ENCODE assay signal across 19 mouse cellular contexts in the genomic region with DNA sequence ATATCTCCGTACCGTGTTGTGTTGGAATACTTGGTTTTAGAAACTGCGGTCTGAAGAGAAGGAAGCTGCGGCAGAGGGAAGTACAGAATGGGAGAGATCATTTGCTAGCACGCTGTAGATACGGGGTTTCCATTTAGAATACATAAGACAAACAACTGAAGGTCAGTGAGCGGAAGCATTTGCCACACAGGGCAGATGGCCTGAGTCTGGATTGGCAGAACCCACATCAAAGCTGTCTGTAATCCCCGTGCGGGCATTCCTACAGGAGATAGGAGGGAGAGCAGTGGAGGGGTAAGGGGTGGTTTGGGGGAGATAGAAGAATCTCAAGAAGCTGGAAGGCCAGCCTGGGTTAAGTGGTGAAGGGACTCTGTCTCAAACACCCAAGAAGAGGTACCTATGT. TPM values are rescaled to one million over a fixed set of nuclear protein-coding genes. Genes with fewer than 3 reads are reported as not detected.
DNase-seq lines count a peak whose midpoint lies in the region; ATAC-seq and TF ChIP-seq lines count a peak whose summit lies in the region.
"Had no signal": no experiment of that assay in that cellular context is flagged by ENCODE, and none has a peak within 500 bp of the region (broad histone marks: within the 10 kb centered on the region; RNA-seq: fewer than 3 reads in every experiment).

No protein-coding gene starts in this region.

- H3K4me1 ChIP-seq in hindbrain, postnatal 0 days (ENCODE audit: insufficient read depth, low read length) = no peaks in the 10 kb centered on the region
- no peaks in the 10 kb centered on the region for H3K4me1 ChIP-seq in hindbrain, embryonic 13.5 days (replicated peaks)
- H3K4me1 ChIP-seq in midbrain, postnatal 0 days (ENCODE audit: insufficient read depth, low read length) = no peaks in the 10 kb centered on the region
- no peaks in the 10 kb centered on the region for H3K4me1 ChIP-seq in midbrain, embryonic 15.5 days
- H3K4me1 ChIP-seq: hindbrain, embryonic 12.5 days; stomach, embryonic 15.5 days had no signal

- 70% methylated on average over 9 of the region's 9 CpGs for WGBS in hindbrain, postnatal 0 days
- WGBS in hindbrain, embryonic 13.5 days = 91% methylated on average over 9 of the region's 9 CpGs
- 85% methylated on average over 9 of the region's 9 CpGs for WGBS in midbrain, postnatal 0 days
- 80% methylated on average over 9 of the region's 9 CpGs for WGBS in midbrain, embryonic 15.5 days

- H3K27ac ChIP-seq in hindbrain, postnatal 0 days = no peak overlapping the region
- no peak overlapping the region for H3K27ac ChIP-seq in hindbrain, embryonic 13.5 days
- no peak overlapping the region for H3K27ac ChIP-seq in midbrain, postnatal 0 days (ENCODE audit: low read depth, low read length)
- H3K27ac ChIP-seq in midbrain, embryonic 15.5 days = no peak overlapping the region
- H3K27ac ChIP-seq: heart, adult 2 months; heart, embryonic 13.5 days; hindbrain, embryonic 12.5 days; kidney, postnatal 0 days; stomach, embryonic 15.5 days had no signal

- no peak for TF ChIP-seq CTCF in hindbrain, postnatal 0 days (IDR thresholded peaks at IDR 0.05; ENCODE audit: low read depth)
- TF ChIP-seq CTCF in midbrain, postnatal 0 days (IDR thresholded peaks at IDR 0.05) = no peak

- H3K9me3 ChIP-seq in hindbrain, postnatal 0 days (ENCODE audit: low read length) = no peaks in the 10 kb centered on the region
- no peaks in the 10 kb centered on the region for H3K9me3 ChIP-seq in hindbrain, embryonic 13.5 days
- no peaks in the 10 kb centered on the region for H3K9me3 ChIP-seq in midbrain, postnatal 0 days (ENCODE audit: low read length)
- H3K9me3 ChIP-seq in midbrain, embryonic 15.5 days = no peaks in the 10 kb centered on the region
- H3K9me3 ChIP-seq: heart, embryonic 13.5 days; hindbrain, embryonic 12.5 days; stomach, embryonic 15.5 days had no signal

- ATAC-seq in hindbrain, postnatal 0 days = 0 out of 2 replicates have a peak, but pooled peaks have one; percentile 47
- no peak for ATAC-seq in hindbrain, embryonic 13.5 days (ENCODE audit: low FRiP score)
- no peak for ATAC-seq in midbrain, postnatal 0 days (ENCODE audit: low FRiP score)
- ATAC-seq in midbrain, embryonic 15.5 days (replicated peaks) = no peak
- ATAC-seq: inflammation-experienced regulatory T-cells, adult 6 months had no signal

- no peak overlapping the region for H3K9ac ChIP-seq in hindbrain, postnatal 0 days (replicated peaks; ENCODE audit: low read length)
- no peak overlapping the region for H3K9ac ChIP-seq in hindbrain, embryonic 13.5 days
- H3K9ac ChIP-seq in midbrain, postnatal 0 days (replicated peaks; ENCODE audit: low read length, poor library complexity, severe bottlenecking) = no peak overlapping the region
- no peak overlapping the region for H3K9ac ChIP-seq in midbrain, embryonic 15.5 days
- H3K9ac ChIP-seq: heart, embryonic 13.5 days; hindbrain, embryonic 12.5 days; stomach, embryonic 15.5 days had no signal

- H3K4me2 ChIP-seq in hindbrain, postnatal 0 days (ENCODE audit: low read depth, low read length) = no peak overlapping the region
- H3K4me2 ChIP-seq in hindbrain, embryonic 13.5 days = no peak overlapping the region
- no peak overlapping the region for H3K4me2 ChIP-seq in midbrain, postnatal 0 days (ENCODE audit: low read depth, low read length, poor library complexity, severe bottlenecking)
- H3K4me2 ChIP-seq in midbrain, embryonic 15.5 days = no peak overlapping the region
- H3K4me2 ChIP-seq: heart, embryonic 13.5 days; hindbrain, embryonic 12.5 days; stomach, embryonic 15.5 days had no signal

- no peak overlapping the region for H3K4me3 ChIP-seq in hindbrain, postnatal 0 days (ENCODE audit: low read length)
- H3K4me3 ChIP-seq in hindbrain, embryonic 13.5 days = no peak overlapping the region
- H3K4me3 ChIP-seq in midbrain, postnatal 0 days (ENCODE audit: low read depth, low read length) = no peak overlapping the region
- H3K4me3 ChIP-seq in midbrain, embryonic 15.5 days = no peak overlapping the region
- H3K4me3 ChIP-seq: heart, adult 2 months; heart, embryonic 13.5 days; hindbrain, embryonic 12.5 days; myocyte; stomach, embryonic 15.5 days had no signal

- DNase-seq in hindbrain, postnatal 0 days (ENCODE audit: low spot score) = peak; percentile 40
- peak; percentile 51 for DNase-seq in midbrain, postnatal 0 days (ENCODE audit: low spot score)
- peak; percentile 69 for DNase-seq in cerebellum, adult 9-10 months
- peak; percentile 56 for DNase-seq in cerebellum, postnatal 36 days
- DNase-seq in frontal cortex, postnatal 36 days (ENCODE audit: low spot score in 2 of 2) = no peak
- DNase-seq in retina, postnatal 1 day = no peak
- DNase-seq: adrenal gland, postnatal 14 days; gastrocnemius, postnatal 36 days; heart, adult 2 months; kidney, adult 2 months; thymus, postnatal 25 days had no signal

- H3K36me3 ChIP-seq in hindbrain, postnatal 0 days (ENCODE audit: insufficient read depth, low read length) = no peaks in the 10 kb centered on the region
- H3K36me3 ChIP-seq in hindbrain, embryonic 13.5 days = peaks cover 13% of the 10 kb centered on the region
- H3K36me3 ChIP-seq in midbrain, postnatal 0 days (ENCODE audit: insufficient read depth, low read length) = peaks cover 11% of the 10 kb centered on the region
- H3K36me3 ChIP-seq in midbrain, embryonic 15.5 days (replicated peaks) = no peaks in the 10 kb centered on the region
- H3K36me3 ChIP-seq: heart, embryonic 13.5 days; hindbrain, embryonic 12.5 days; stomach, embryonic 15.5 days had no signal

- no peaks in the 10 kb centered on the region for H3K27me3 ChIP-seq in hindbrain, postnatal 0 days (ENCODE audit: insufficient read depth, low read length)
- no peaks in the 10 kb centered on the region for H3K27me3 ChIP-seq in hindbrain, embryonic 13.5 days
- no peaks in the 10 kb centered on the region for H3K27me3 ChIP-seq in midbrain, postnatal 0 days (ENCODE audit: insufficient read depth, low read length)
- H3K27me3 ChIP-seq in midbrain, embryonic 15.5 days (replicated peaks) = no peaks in the 10 kb centered on the region
- H3K27me3 ChIP-seq: heart, embryonic 13.5 days; hindbrain, embryonic 12.5 days; stomach, embryonic 15.5 days had no signal

RNA-seq across cellular contexts. Expression of a gene that starts 38.5 kb away (rescaled TPM):
- 9.9 and 10.2 TPM in 2 replicates for total RNA-seq in hindbrain, postnatal 0 days (2014; rRNA removed)
- polyA plus RNA-seq in hindbrain, postnatal 0 days (2015; fragmentation: Nextera tagmentation; extraction: Ambion mirVana) = 10.6 and 11.1 TPM in 2 replicates
- polyA plus RNA-seq in hindbrain, embryonic 13.5 days (2015; fragmentation: Nextera tagmentation; extraction: Ambion mirVana) = 11.5 and 11.7 TPM in 2 replicates
- total RNA-seq in midbrain, postnatal 0 days (2014; rRNA removed) = 11.0 and 13.4 TPM in 2 replicates
- polyA plus RNA-seq in midbrain, postnatal 0 days (2015; fragmentation: Nextera tagmentation; extraction: Ambion mirVana) = 9.8 and 11.2 TPM in 2 replicates
- 12.7 and 14.2 TPM in 2 replicates for polyA plus RNA-seq in midbrain, embryonic 15.5 days (2015; fragmentation: Nextera tagmentation; extraction: Ambion mirVana)

RNA-seq across cellular contexts. Expression of a gene that starts 53.5 kb away (rescaled TPM):
- 178 and 184 TPM in 2 replicates for total RNA-seq in hindbrain, postnatal 0 days (2014; rRNA removed)
- 56.8 and 64.4 TPM in 2 replicates for polyA plus RNA-seq in hindbrain, postnatal 0 days (2015; fragmentation: Nextera tagmentation; extraction: Ambion mirVana)
- 67.5 and 68.8 TPM in 2 replicates for polyA plus RNA-seq in hindbrain, embryonic 13.5 days (2015; fragmentation: Nextera tagmentation; extraction: Ambion mirVana)
- total RNA-seq in midbrain, postnatal 0 days (2014; rRNA removed) = 183 and 185 TPM in 2 replicates
- 51.4 and 62.5 TPM in 2 replicates for polyA plus RNA-seq in midbrain, postnatal 0 days (2015; fragmentation: Nextera tagmentation; extraction: Ambion mirVana)
- 40.5 and 48.7 TPM in 2 replicates for polyA plus RNA-seq in midbrain, embryonic 15.5 days (2015; fragmentation: Nextera tagmentation; extraction: Ambion mirVana)

Comparison
In these comparisons a context has a peak if more than half of its experiments do, and no peak if none do; other contexts are left out.
1. DNase-seq: peak in hindbrain, postnatal 0 days (single experiment), midbrain, postnatal 0 days (single experiment), cerebellum, adult 9-10 months (single experiment) and cerebellum, postnatal 36 days (2 of 2); none in frontal cortex, postnatal 36 days (0 of 2) and retina, postnatal 1 day (single experiment).